Comparison of ENCODE assay signal across 9 mouse cellular contexts in genomic region chr10:61919924-61920654, GRCm38 (mm10). TPM values are rescaled to one million over a fixed set of nuclear protein-coding genes. Genes with fewer than 3 reads are reported as not detected.
DNase-seq lines count a peak whose midpoint lies in the region.
"Had no signal": no experiment of that assay in that cellular context is flagged by ENCODE, and none has a peak within 500 bp of the region (broad histone marks: within the 10 kb centered on the region; RNA-seq: fewer than 3 reads in every experiment).

No protein-coding gene starts in this region.

- intact Hi-C loops in gastrocnemius, postnatal 14 days (cut with DNase I; ENCODE audit: low total_unique reads), result no loop called here
- intact Hi-C loops in left cerebral cortex, postnatal 36 days (cut with DNase I), result no loop called here

- DNase-seq in gastrocnemius, postnatal 25 days, result peak; percentile 12
- no peak for DNase-seq in gastrocnemius, postnatal 14 days
- DNase-seq in retina, postnatal 1 day, result peak; percentile 54
- DNase-seq in retina, embryonic 14.5 days (ENCODE audit: low spot score), result no peak
- peak; percentile 46 for DNase-seq in kidney, postnatal 14 days
- peak; percentile 20 for DNase-seq in yolk sac, embryonic 10.5 days (ENCODE audit: low spot score)
- no peak for DNase-seq in left cerebral cortex, postnatal 36 days (ENCODE audit: low spot score in 2 of 2)
- no peak for DNase-seq in spleen, postnatal 10 days (ENCODE audit: low spot score in 2 of 2)
- DNase-seq: thymus, adult 18-20 months had no signal

RNA-seq across cellular contexts. Expression of gene Col13a1, which starts 58.8 kb away (rescaled TPM):
- 1 to 10 TPM; 1.0 to 1.4 TPM for total RNA-seq in gastrocnemius, postnatal 25 days (2021)
- total RNA-seq in gastrocnemius, postnatal 14 days (2021), result 1 to 10 TPM; 2.1 to 2.7 TPM
- 1 to 10 TPM in 1 of 2 experiments, under 1 TPM in 1; 0.88 to 1.2 TPM for total RNA-seq in left cerebral cortex, postnatal 36 days (2021)

Comparison
In these comparisons a context has a peak if more than half of its experiments do, and no peak if none do; other contexts are left out.
1. DNase-seq: peak in gastrocnemius, postnatal 25 days (single experiment), retina, postnatal 1 day (single experiment), kidney, postnatal 14 days (single experiment) and yolk sac, embryonic 10.5 days (single experiment); none in gastrocnemius, postnatal 14 days (single experiment), retina, embryonic 14.5 days (single experiment), left cerebral cortex, postnatal 36 days (0 of 2) and spleen, postnatal 10 days (0 of 2).